Mouse (Mus musculus) liver, adult 2 months (tissue): Measurements from ENCODE around the gene Rab11fip3.

ENCODE experiments used
- CTCF ChIP-seq: fragments of 200-500 bp; IDR thresholded peaks from 2 replicates; pipeline ENCODE4 v1.5.1; 2011; ENCODE audit warnings: low read depth, low read length, control low read depth
- POLR2A ChIP-seq: fragments of 200-500 bp; IDR thresholded peaks from 2 replicates; pipeline ENCODE4 v1.6.1; 2011; ENCODE audit warnings: low read length, control low read depth; ENCODE audit not compliant: insufficient read depth; ENCODE audit errors: extremely low read depth

DNA sequence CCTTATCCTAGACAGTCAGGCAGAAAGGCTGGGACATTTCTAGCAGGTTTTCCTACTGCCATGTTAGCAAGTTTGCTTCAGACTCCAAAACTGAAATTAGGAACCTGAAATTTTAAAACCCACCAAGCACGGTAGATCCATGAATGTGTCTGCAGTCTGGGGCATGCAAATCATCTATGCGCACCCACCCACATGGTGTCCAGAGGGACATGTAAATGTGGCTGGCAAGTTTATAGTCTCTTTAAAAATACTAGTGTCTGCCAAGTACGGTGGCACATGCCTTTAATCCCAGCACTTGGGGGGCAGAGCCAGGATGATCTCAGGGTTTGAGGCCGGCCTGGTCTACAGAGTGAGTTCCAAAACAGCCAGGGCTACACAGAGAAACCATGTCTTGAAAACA is 41.1 kb downstream of the Rab11fip3 start:
- no peak for TF ChIP-seq POLR2A
- TF ChIP-seq CTCF: no peak
